Mouse (Mus musculus): Measurements from ENCODE around the gene Sirt4. TPM values are rescaled to one million over a fixed set of nuclear protein-coding genes. Genes with fewer than 3 reads are reported as not detected.

The Sirt4 gene
- total and polyA plus RNA-seq, 3 experiments: 15.3 to 25.1 (median 18.8) TPM

DNA sequence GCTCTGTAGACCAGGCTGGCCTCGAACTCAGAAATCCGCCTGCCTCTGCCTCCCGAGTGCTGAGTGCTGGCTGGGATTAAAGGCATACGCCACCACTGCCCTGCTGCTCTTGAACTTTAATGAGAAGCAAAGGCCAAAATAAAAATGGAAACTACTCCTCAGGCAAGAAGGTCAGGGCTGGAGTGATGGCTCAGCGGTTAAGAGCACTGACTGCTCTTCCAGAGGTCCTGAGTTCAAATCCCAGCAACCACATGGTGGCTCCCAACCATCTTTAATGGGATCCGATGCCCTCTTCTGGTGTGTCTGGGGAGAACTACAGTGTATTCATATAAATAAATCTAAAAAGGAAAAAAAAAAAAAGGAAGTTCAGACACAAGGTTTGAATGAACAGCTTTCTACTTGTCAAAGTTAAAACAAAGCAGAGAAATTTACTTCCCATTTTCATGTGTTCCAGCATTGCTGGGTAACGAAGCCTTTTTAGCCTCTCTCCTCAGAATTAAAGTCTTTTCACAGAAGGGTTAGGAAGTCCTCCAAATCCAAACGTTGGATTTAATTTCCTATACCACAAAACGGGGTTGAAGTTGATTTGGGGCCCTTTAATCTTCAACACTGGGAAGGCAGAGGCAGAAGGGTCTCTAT, 3.5 kb upstream of the Sirt4 start:
- Histone ChIP-seq H3K4me3 (no peak overlapping the region), H3K4me1 (ENCODE audit: control insufficient read depth, insufficient read depth, low read length) (peaks cover 4% of the 10 kb centered on the region), H3K9ac (ENCODE audit: low read depth, low read length) (no peak overlapping the region), H3K79me2 (replicated peaks; ENCODE audit: control insufficient read depth, insufficient read depth, low read length) (no peaks in the 10 kb centered on the region), H3K36me3 (ENCODE audit: control insufficient read depth, insufficient read depth, low read length) (no peaks in the 10 kb centered on the region), H3K27me3 (ENCODE audit: control insufficient read depth, insufficient read depth, low read length) (no peaks in the 10 kb centered on the region), H3K27ac (peak overlapping the region; percentile 100; the same call in 1 of the 2 replicates)
- DNase-seq: no peak
- intact Hi-C loops (cut with DNase I): loop anchor here (10.0 kb wide), 2 partner anchors 147 to 213 kb away; partner anchors contain the start of genes Coq5, Rab35 and Rnf10
- TF ChIP-seq POLR2A (IDR thresholded peaks at IDR 0.05; ENCODE audit: insufficient read depth, low read depth, low read length): no peak
- 79% methylated on average over 9 of the region's 9 CpGs for whole genome bisulfite sequencing

DNA sequence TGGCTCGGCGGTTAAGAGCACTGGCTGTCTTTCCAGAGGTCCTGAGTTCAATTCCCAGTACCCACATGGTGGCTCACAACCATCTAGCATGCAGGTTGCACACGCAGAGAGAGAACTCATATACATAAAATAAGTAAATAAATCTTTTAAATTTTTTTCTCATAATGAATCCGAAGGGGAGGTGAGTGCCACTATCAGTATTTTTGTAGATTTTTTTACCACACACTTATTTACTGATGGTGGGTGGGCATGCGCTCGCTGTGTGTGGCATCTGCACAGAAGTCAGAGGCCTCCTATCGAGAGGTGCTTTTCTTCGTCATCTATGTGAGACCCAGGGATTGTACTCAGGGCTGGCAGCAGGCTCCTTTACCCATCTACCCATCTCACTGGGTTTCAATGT, 2.8 kb upstream of the Sirt4 start:
- Histone ChIP-seq H3K79me2 (replicated peaks; ENCODE audit: control insufficient read depth, insufficient read depth, low read length) (no peaks in the 10 kb centered on the region), H3K4me1 (ENCODE audit: control insufficient read depth, insufficient read depth, low read length) (peaks cover 4% of the 10 kb centered on the region), H3K4me3 (no peak overlapping the region), H3K27ac (no peak overlapping the region), H3K36me3 (ENCODE audit: control insufficient read depth, insufficient read depth, low read length) (no peaks in the 10 kb centered on the region), H3K27me3 (ENCODE audit: control insufficient read depth, insufficient read depth, low read length) (no peaks in the 10 kb centered on the region), H3K9ac (ENCODE audit: low read depth, low read length) (no peak overlapping the region)
- intact Hi-C loops (cut with DNase I): loop anchor here (10.0 kb wide), 2 partner anchors 147 to 213 kb away; partner anchors contain the start of genes Coq5, Rab35 and Rnf10
- TF ChIP-seq CTCF (IDR thresholded peaks at IDR 0.05): no peak
- TF ChIP-seq EP300 (IDR thresholded peaks at IDR 0.05; ENCODE audit: insufficient read depth, low read depth, low read length): no peak
- no peak for TF ChIP-seq POLR2A (IDR thresholded peaks at IDR 0.05; ENCODE audit: insufficient read depth, low read depth, low read length)
- no peak for DNase-seq
- WGBS: 90% methylated on average over 8 of the region's 8 CpGs

DNA sequence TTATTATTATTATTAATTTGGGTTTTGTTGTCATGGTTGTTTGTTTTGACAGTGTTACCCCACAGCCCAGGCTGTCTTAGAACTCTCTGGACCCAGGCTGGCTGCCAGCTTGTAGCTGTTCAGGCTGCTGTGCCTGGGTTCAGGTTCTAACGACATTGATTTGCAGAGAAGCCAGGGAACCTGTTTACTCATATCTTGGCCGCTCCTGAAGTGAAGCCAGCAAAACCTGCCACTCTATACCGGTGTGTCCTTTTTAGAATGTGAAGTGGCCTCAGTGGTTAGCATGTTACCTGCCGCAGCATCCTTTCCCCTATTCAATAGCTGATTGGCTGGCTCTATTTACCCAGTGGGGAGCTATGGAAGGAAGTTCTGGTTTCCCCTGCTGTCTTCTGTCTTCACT, 2.2 kb upstream of the Sirt4 start:
- peaks cover 3% of the 10 kb centered on the region for H3K4me1 ChIP-seq (ENCODE audit: control insufficient read depth, insufficient read depth, low read length)
- WGBS: 53% methylated on average over 4 of the region's 4 CpGs
- no peak overlapping the region for H3K9ac ChIP-seq (ENCODE audit: low read depth, low read length)
- TF ChIP-seq POLR2A (IDR thresholded peaks at IDR 0.05; ENCODE audit: insufficient read depth, low read depth, low read length) (no peak), CTCF (IDR thresholded peaks at IDR 0.05) (no peak)
- intact Hi-C loops (cut with DNase I): loop anchor here (10.0 kb wide), 2 partner anchors 148 to 212 kb away; partner anchors contain the start of genes Coq5, Rab35 and Rnf10
- H3K27ac ChIP-seq: no peak overlapping the region
- DNase-seq: no peak
- no peaks in the 10 kb centered on the region; the same call in 1 of the 2 replicates for H3K79me2 ChIP-seq (replicated peaks; ENCODE audit: control insufficient read depth, insufficient read depth, low read length)
- no peaks in the 10 kb centered on the region for H3K36me3 ChIP-seq (ENCODE audit: control insufficient read depth, insufficient read depth, low read length)
- H3K4me3 ChIP-seq: no peak overlapping the region
- no peaks in the 10 kb centered on the region for H3K27me3 ChIP-seq (ENCODE audit: control insufficient read depth, insufficient read depth, low read length)

- intact Hi-C loops (cut with DNase I): loop anchor here (10.0 kb wide), 2 partner anchors 149 to 211 kb away; partner anchors contain the start of genes Coq5, Rab35 and Rnf10
- no peaks in the 10 kb centered on the region for H3K36me3 ChIP-seq (ENCODE audit: control insufficient read depth, insufficient read depth, low read length)
- peaks cover 3% of the 10 kb centered on the region for H3K4me1 ChIP-seq (ENCODE audit: control insufficient read depth, insufficient read depth, low read length)
- 89% methylated on average over 18 of the region's 18 CpGs for WGBS
- H3K9ac ChIP-seq (ENCODE audit: low read depth, low read length): no peak overlapping the region
- DNase-seq: no peak
- H3K79me2 ChIP-seq (replicated peaks; ENCODE audit: control insufficient read depth, insufficient read depth, low read length): no peaks in the 10 kb centered on the region; the same call in 1 of the 2 replicates
- TF ChIP-seq POLR2A (IDR thresholded peaks at IDR 0.05; ENCODE audit: insufficient read depth, low read depth, low read length) (no peak), EP300 (IDR thresholded peaks at IDR 0.05; ENCODE audit: insufficient read depth, low read depth, low read length) (no peak), CTCF (IDR thresholded peaks at IDR 0.05) (no peak)
- no peak overlapping the region for H3K4me3 ChIP-seq
- no peaks in the 10 kb centered on the region for H3K27me3 ChIP-seq (ENCODE audit: control insufficient read depth, insufficient read depth, low read length)
- H3K27ac ChIP-seq: no peak overlapping the region
Measured at GRCm38 (mm10) chr5:115485489-115486205, 1.1 kb upstream of the Sirt4 start.

GRCm38 (mm10) chr5:115484996-115485395, 471 bp upstream of the Sirt4 start:
- peaks cover 3% of the 10 kb centered on the region for H3K4me1 ChIP-seq (ENCODE audit: control insufficient read depth, insufficient read depth, low read length)
- DNase-seq: no peak
- intact Hi-C loops (cut with DNase I): loop anchor here (10.0 kb wide), 2 partner anchors 150 to 210 kb away; partner anchors contain the start of genes Coq5, Rab35 and Rnf10
- no peak overlapping the region for H3K9ac ChIP-seq (ENCODE audit: low read depth, low read length)
- WGBS: 63% methylated on average over 5 of the region's 5 CpGs
- no peak for TF ChIP-seq EP300 (IDR thresholded peaks at IDR 0.05; ENCODE audit: insufficient read depth, low read depth, low read length)
- TF ChIP-seq CTCF (IDR thresholded peaks at IDR 0.05): no peak
- TF ChIP-seq POLR2A (IDR thresholded peaks at IDR 0.05; ENCODE audit: insufficient read depth, low read depth, low read length): no peak
- peak overlapping the region; percentile 58; the same call in 1 of the 2 replicates for H3K4me3 ChIP-seq
- H3K36me3 ChIP-seq (ENCODE audit: control insufficient read depth, insufficient read depth, low read length): no peaks in the 10 kb centered on the region
- no peaks in the 10 kb centered on the region for H3K27me3 ChIP-seq (ENCODE audit: control insufficient read depth, insufficient read depth, low read length)
- H3K79me2 ChIP-seq (replicated peaks; ENCODE audit: control insufficient read depth, insufficient read depth, low read length): no peaks in the 10 kb centered on the region; the same call in 1 of the 2 replicates
- H3K27ac ChIP-seq: peak overlapping the region; percentile 85
